Mouse (Mus musculus) forebrain, postnatal 0 days (tissue): ENCODE data around the gene Gng7. TPM values are rescaled to one million over a fixed set of nuclear protein-coding genes. Genes with fewer than 3 reads are reported as not detected.

Experiments
- ATAC-seq: fragments of 200-750 bp; cut with Nextera tagmentation; 2 replicates; pipeline ENCODE4 v1.8.0; 2017; ENCODE audit warnings: mild to moderate bottlenecking, moderate library complexity
- DNase-seq: peaks from one replicate; pipeline ENCODE4 v3.0.0-alpha.2; 2015
- H3K27ac ChIP-seq: fragments of 300-500 bp; sonication (generic); 2 replicates; pipeline ENCODE4 v1.5.1; 2014; ENCODE audit warnings: low read depth, mild to moderate bottlenecking, antibody characterized with exemption, low read length, moderate library complexity, mixed read lengths
- H3K27me3 ChIP-seq: fragments of 300-500 bp; sonication (generic); 2 replicates; pipeline ENCODE4 v1.6.1; 2014; ENCODE audit warnings: mild to moderate bottlenecking, low read length, mixed read lengths; ENCODE audit not compliant: insufficient read depth
- H3K36me3 ChIP-seq: fragments of 300-500 bp; sonication (generic); 2 replicates; pipeline ENCODE4 v1.6.1; 2014; ENCODE audit warnings: mild to moderate bottlenecking, moderate library complexity; ENCODE audit not compliant: insufficient read depth
- H3K4me1 ChIP-seq: fragments of 300-500 bp; sonication (generic); 2 replicates; pipeline ENCODE4 v1.6.1; 2014; ENCODE audit warnings: antibody characterized with exemption; ENCODE audit not compliant: insufficient read depth
- H3K4me2 ChIP-seq: fragments of 300-500 bp; sonication (generic); 2 replicates; pipeline ENCODE4 v1.6.1; 2014; ENCODE audit warnings: low read depth, mild to moderate bottlenecking, moderate library complexity
- H3K4me3 ChIP-seq: fragments of 300-500 bp; sonication (generic); 2 replicates; pipeline ENCODE4 v1.5.1; 2014; ENCODE audit warnings: low read depth, low read length, mixed read lengths
- H3K9ac ChIP-seq: fragments of 300-500 bp; sonication (generic); 2 replicates; pipeline ENCODE4 v1.6.1; 2014; ENCODE audit warnings: mild to moderate bottlenecking
- H3K9me3 ChIP-seq: fragments of 300-500 bp; sonication (generic); 2 replicates; pipeline ENCODE4 v1.6.1; 2016; ENCODE audit warnings: low read length
- CTCF ChIP-seq: sonication (generic); IDR thresholded peaks from 2 replicates; pipeline ENCODE4 v1.5.1; 2016; ENCODE audit warnings: antibody characterized with exemption, control low read depth, low read depth
- WGBS: fragments of 180-500 bp; shearing (Covaris S2); extraction: QIAGEN DNeasy Blood & Tissue Kit; methylation state at CpG from one replicate; pipeline ENCODE4 v1.1.7; 2014; 5-methylcytosine and 5-hydroxymethylcytosine counted together
- polyA plus RNA-seq: library from polyadenylated mRNA; unstranded; fragments of >200 nt; fragmentation: Nextera tagmentation; extraction: Ambion mirVana; gene quantifications from 2 replicates; pipeline ENCODE4 v1.2.1, GENCODE M21; 2015
- total RNA-seq: library from RNA; depleted of rRNA; stranded (reverse); fragments of >200 nt; gene quantifications from 2 replicates; pipeline ENCODE4 v1.2.3, GENCODE M21; 2014

Gene Gng7
- total and polyA plus RNA-seq, 2 experiments from 2014 or later: 64.5 to 85.7 TPM

DNA sequence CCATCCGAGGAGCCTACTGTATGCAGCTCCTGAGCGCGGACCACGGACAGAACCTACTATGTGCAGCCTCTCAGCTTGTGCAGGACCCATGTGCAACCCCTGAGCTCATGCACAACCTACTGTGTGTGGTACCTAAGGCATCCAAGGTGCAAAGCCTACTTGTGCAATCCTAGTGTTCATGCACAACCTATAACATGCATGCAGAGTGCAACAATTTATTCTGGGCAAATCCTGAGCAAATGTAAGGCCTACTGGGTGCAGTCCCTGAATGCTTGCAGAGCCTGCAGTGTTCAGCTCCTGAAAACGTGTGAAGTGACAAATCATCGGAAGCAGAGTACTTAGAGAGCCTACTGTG is 78.0 kb downstream of the Gng7 start:
- Histone ChIP-seq H3K27me3 (peaks cover 31% of the 10 kb centered on the region), H3K4me3 (no peak overlapping the region), H3K9me3 (no peaks in the 10 kb centered on the region), H3K27ac (no peak overlapping the region), H3K4me1 (peaks cover 16% of the 10 kb centered on the region), H3K9ac (no peak overlapping the region), H3K36me3 (no peaks in the 10 kb centered on the region), H3K4me2 (0 out of 2 replicates have a peak overlapping the region, but pooled peaks have one; percentile 44)
- ATAC-seq (no peak), DNase-seq (no peak)
- no peak for TF ChIP-seq CTCF
- 12% methylated on average over 6 of the region's 6 CpGs for WGBS

DNA sequence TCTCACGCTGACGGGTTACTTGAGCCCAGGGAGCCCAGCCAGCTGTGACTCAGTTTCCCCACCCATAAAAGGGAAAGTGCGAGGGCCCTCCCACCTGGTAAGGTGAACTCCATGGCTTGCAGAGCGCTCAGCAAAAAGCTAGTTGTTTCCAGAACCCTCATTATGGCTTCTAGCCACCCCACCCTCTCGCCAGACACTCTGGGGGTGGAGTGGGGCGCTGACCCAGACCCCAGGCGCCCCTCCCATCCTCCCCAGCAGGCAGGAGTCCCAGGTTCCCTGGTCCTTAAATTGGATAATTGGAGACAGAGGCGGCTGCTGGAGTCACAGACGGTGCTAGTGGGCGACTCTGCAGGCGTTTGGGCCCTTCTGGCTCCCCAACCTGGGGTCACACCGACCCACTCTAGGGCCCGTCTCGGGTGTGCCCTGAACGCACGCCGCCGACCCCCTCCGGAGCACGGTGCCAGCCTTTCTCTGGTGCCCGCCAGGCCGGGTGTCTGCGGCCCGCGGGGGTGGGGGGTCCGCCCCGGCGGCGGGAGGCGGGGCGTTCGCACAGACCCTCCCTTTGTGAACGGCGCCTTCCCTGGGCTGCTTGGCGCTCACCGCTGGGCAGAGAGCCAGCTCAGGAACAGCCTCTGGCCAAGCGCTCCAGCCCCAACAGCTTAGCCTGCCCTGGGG is 78.5 kb downstream of the Gng7 start:
- H3K27ac ChIP-seq: no peak overlapping the region
- TF ChIP-seq CTCF: no peak
- no peaks in the 10 kb centered on the region for H3K36me3 ChIP-seq
- H3K4me2 ChIP-seq: peak overlapping the region; percentile 44
- WGBS: 2% methylated on average over 29 of the region's 37 CpGs
- H3K4me3 ChIP-seq: peak overlapping the region; percentile 3; the same call in 1 of the 2 replicates
- peaks cover 16% of the 10 kb centered on the region for H3K4me1 ChIP-seq
- peak; percentile 21; the same call in 1 of the 2 replicates for ATAC-seq
- no peak overlapping the region for H3K9ac ChIP-seq
- DNase-seq: peak; percentile 67
- no peaks in the 10 kb centered on the region for H3K9me3 ChIP-seq
- H3K27me3 ChIP-seq: peaks cover 36% of the 10 kb centered on the region

DNA sequence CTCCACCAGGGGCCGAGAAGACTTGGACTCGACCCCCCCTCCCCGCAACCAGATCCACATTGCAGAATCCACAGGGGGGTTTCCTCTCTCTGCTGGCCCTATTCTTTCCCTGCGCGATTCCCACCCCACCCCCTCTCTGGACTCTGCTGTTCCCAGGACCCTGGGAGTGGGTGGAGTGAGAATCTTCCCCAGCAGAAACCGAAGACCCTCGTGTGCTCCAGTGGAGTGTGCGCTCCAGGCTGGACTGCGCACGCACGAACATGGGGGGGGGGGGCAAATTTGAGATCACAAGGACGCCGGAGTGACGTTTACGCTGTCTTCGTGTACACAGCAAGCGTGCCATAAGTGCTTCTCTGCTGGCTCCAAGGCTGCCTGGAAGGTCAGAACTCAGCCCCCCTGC is 79.0 kb downstream of the Gng7 start:
- Histone ChIP-seq H3K9ac (no peak overlapping the region), H3K4me3 (no peak overlapping the region), H3K4me1 (peaks cover 16% of the 10 kb centered on the region), H3K36me3 (no peaks in the 10 kb centered on the region), H3K4me2 (peak overlapping the region; percentile 44), H3K27ac (no peak overlapping the region), H3K27me3 (peaks cover 42% of the 10 kb centered on the region), H3K9me3 (no peaks in the 10 kb centered on the region)
- TF ChIP-seq CTCF: no peak
- DNase-seq (no peak), ATAC-seq (no peak)
- 3% methylated on average over 17 of the region's 17 CpGs for WGBS

DNA sequence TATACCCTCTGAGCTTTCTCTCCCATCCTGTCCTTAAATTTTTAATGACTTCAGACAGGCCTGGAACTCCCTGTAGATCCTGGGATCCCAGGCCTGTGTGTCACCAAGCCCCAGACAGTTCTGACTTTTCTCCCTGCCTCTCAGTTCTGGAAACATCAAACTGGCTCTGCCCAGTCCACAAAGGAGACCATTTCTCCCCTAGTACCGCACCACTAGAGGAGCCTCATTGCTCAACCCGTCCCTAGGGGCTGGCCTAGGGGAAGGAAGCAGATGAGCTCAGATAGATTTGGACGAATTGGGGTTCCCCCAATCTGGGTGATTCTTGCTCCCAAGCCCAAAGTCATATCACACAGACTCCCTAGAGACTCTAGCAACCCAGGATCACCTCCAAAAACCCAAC is 79.5 kb downstream of the Gng7 start:
- peak overlapping the region; percentile 44; the same call in 1 of the 2 replicates for H3K4me2 ChIP-seq
- no peaks in the 10 kb centered on the region for H3K36me3 ChIP-seq
- H3K27me3 ChIP-seq: peaks cover 46% of the 10 kb centered on the region

DNA sequence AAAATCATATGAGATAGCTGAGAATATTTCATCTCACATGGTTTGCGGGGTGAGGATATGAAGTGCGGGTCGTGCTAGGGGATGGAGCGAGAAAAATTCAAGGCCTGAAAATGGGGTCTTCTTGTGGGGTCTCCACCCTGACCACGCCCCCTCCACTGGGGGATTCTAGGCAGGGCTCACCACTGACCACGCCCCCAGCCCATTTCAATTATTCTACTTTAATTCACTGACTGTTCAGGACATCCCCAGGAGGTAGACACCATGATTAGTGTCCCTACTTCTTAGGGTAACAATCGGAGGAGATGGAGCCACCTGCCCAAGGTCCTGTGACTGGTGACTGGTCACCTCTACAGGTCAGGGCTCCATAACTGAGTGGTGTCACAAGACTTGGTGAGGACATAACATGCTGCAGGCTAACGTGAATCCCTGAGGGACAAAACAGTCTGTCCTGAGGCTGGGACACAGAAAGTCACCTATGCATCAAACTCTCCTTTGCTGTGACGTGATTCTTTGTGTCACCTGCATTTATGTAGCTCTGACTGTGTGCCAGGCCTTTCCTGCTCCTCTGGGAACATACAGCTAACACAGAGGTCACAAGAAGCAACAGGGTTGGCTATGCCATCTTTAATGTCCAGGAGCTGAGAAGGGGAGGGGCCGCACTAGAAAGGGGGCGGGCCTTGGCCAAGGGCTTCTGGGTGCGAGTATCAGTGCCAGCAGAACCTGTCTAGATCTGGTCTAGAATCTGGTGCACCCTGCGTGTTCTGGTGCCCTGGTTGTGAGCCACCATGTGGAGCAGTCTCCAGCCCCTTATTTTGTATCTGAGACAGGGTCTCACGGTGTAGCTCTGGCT is 80.4 kb downstream of the Gng7 start:
- H3K27me3 ChIP-seq: peaks cover 48% of the 10 kb centered on the region
- 33% methylated on average over 14 of the region's 14 CpGs for WGBS
- H3K4me1 ChIP-seq: peaks cover 12% of the 10 kb centered on the region
- H3K4me2 ChIP-seq: no peak overlapping the region
- DNase-seq (no peak), ATAC-seq (no peak)
- H3K27ac ChIP-seq: no peak overlapping the region
- no peaks in the 10 kb centered on the region for H3K9me3 ChIP-seq
- H3K4me3 ChIP-seq: no peak overlapping the region
- no peak for TF ChIP-seq CTCF
- H3K9ac ChIP-seq: no peak overlapping the region
- H3K36me3 ChIP-seq: no peaks in the 10 kb centered on the region

More for the DNA sequence above, 79.5 kb downstream of the Gng7 start:
- TF ChIP-seq CTCF: no peak
- Histone ChIP-seq H3K9me3 (no peaks in the 10 kb centered on the region), H3K9ac (no peak overlapping the region), H3K4me3 (no peak overlapping the region), H3K4me1 (peaks cover 16% of the 10 kb centered on the region), H3K27ac (no peak overlapping the region)
- ATAC-seq (no peak), DNase-seq (no peak)
- 9% methylated on average over 3 of the region's 3 CpGs for WGBS

DNA sequence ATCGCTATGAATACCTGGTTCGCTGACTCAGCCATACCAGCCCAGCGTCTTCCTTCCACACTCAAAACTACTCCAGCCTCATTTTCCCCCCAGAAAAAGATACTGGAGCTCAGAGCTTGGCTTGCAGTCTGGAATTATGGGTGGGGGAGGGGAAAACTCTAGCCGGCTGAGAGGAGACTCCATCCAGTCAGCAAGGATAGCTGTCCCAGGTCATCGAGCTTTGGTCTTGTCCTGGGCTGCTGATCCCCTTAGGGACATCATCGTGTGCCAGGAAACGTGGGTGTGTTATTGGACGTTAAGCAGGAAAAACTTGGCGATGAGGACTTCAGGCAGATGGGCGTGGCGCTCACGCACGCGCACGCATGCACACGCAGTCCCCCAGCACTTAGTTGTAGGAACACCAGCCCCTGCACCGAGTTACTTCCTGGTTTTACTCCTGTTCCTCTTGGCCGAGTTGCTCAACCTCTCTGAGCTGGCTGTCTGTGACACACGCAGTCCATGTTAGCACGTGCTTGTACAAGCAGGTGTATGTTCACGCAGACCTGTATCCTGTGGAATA is 81.2 kb downstream of the Gng7 start:
- H3K4me2 ChIP-seq: peak overlapping the region; percentile 27
- DNase-seq: no peak
- 3% methylated on average over 21 of the region's 21 CpGs for WGBS
- H3K4me3 ChIP-seq: peak overlapping the region; percentile 13
- H3K4me1 ChIP-seq: peaks cover 9% of the 10 kb centered on the region
- H3K9ac ChIP-seq: no peak overlapping the region
- H3K9me3 ChIP-seq: no peaks in the 10 kb centered on the region
- H3K36me3 ChIP-seq: no peaks in the 10 kb centered on the region
- TF ChIP-seq CTCF: no peak
- no peak for ATAC-seq
- peaks cover 48% of the 10 kb centered on the region for H3K27me3 ChIP-seq
- no peak overlapping the region for H3K27ac ChIP-seq
